Mouse (Mus musculus) megakaryocyte, embryonic 14.5 days (primary cell): Measurements from ENCODE around the gene Dync2h1. TPM values are rescaled to one million over a fixed set of nuclear protein-coding genes. Genes with fewer than 3 reads are reported as not detected.

ENCODE experiments used
- H3K27me3 ChIP-seq: replicated peaks from 2 replicates; pipeline ENCODE3; 2012; ENCODE audit warnings: inconsistent platforms
- H3K36me3 ChIP-seq: replicated peaks from 2 replicates; pipeline ENCODE3; 2012; ENCODE audit warnings: low read length, inconsistent platforms, mixed read lengths
- H3K4me1 ChIP-seq: 2 replicates; pipeline ENCODE4 v1.6.1; 2012; ENCODE audit warnings: inconsistent platforms
- H3K4me3 ChIP-seq: replicated peaks from 2 replicates; pipeline ENCODE3; 2012; ENCODE audit warnings: moderate library complexity, mild to moderate bottlenecking, inconsistent platforms
- H3K9me3 ChIP-seq: 2 replicates; pipeline ENCODE4 v1.6.1; 2012; ENCODE audit warnings: inconsistent platforms
- FLI1 ChIP-seq: IDR thresholded peaks from 2 replicates; pipeline ENCODE4 v1.6.1; 2012; ENCODE audit warnings: low read length, inconsistent platforms, mixed read lengths
- GATA1 ChIP-seq: IDR thresholded peaks from 3 replicates; pipeline ENCODE4 v1.6.1; 2012; ENCODE audit warnings: mixed read lengths, low read length, inconsistent platforms, borderline replicate concordance
- polyA plus RNA-seq: library from polyadenylated mRNA; stranded (reverse); fragments of >175 nt; gene quantifications from 2 replicates; pipeline ENCODE4 v1.2.3, GENCODE M21; 2012; ENCODE audit warnings: low replicate concordance; ENCODE audit not compliant: insufficient read depth

Dync2h1 gene
- polyA plus RNA-seq, 1 experiment, result 0.07 TPM

- no peaks in the 10 kb centered on the region for H3K9me3 ChIP-seq
- H3K4me3 ChIP-seq, result no peak overlapping the region
- peaks cover 45% of the 10 kb centered on the region for H3K36me3 ChIP-seq
- H3K27me3 ChIP-seq, result no peaks in the 10 kb centered on the region
- TF ChIP-seq FLI1 (no peak), GATA1 (no peak)
- H3K4me1 ChIP-seq, result peaks cover under 1% of the 10 kb centered on the region; the same call in 1 of the 2 replicates
Measured at GRCm38 (mm10) chr9:7159718-7160117, 24.5 kb downstream of the Dync2h1 start.

- H3K4me3 ChIP-seq, result no peak overlapping the region
- no peaks in the 10 kb centered on the region for H3K9me3 ChIP-seq
- H3K36me3 ChIP-seq, result peaks cover 43% of the 10 kb centered on the region
- no peaks in the 10 kb centered on the region for H3K27me3 ChIP-seq
- peaks cover 6% of the 10 kb centered on the region for H3K4me1 ChIP-seq
- TF ChIP-seq GATA1 (no peak), FLI1 (no peak)
Measured at GRCm38 (mm10) chr9:7158605-7159004, 25.6 kb downstream of the Dync2h1 start.

- Histone ChIP-seq H3K27me3 (no peaks in the 10 kb centered on the region), H3K9me3 (no peaks in the 10 kb centered on the region), H3K4me1 (peaks cover 6% of the 10 kb centered on the region), H3K36me3 (peaks cover 31% of the 10 kb centered on the region), H3K4me3 (no peak overlapping the region)
- no peak for TF ChIP-seq FLI1
- no peak for TF ChIP-seq GATA1
Measured at GRCm38 (mm10) chr9:7154391-7154790, 29.9 kb downstream of the Dync2h1 start.

- TF ChIP-seq FLI1 (no peak), GATA1 (no peak)
- peaks cover 6% of the 10 kb centered on the region for H3K36me3 ChIP-seq
- H3K9me3 ChIP-seq, result no peaks in the 10 kb centered on the region
- H3K27me3 ChIP-seq, result no peaks in the 10 kb centered on the region
- H3K4me3 ChIP-seq, result no peak overlapping the region
- no peaks in the 10 kb centered on the region for H3K4me1 ChIP-seq
Measured at GRCm38 (mm10) chr9:7122863-7123262, 61.4 kb downstream of the Dync2h1 start.

GRCm38 (mm10) chr9:7110166-7110565 lies 74.1 kb downstream of the Dync2h1 start:
- H3K4me1 ChIP-seq, result no peaks in the 10 kb centered on the region
- TF ChIP-seq GATA1, result no peak
- TF ChIP-seq FLI1, result no peak

GRCm38 (mm10) chr9:7101361-7101760 lies 82.9 kb downstream of the Dync2h1 start:
- Histone ChIP-seq H3K4me1 (no peaks in the 10 kb centered on the region), H3K27me3 (no peaks in the 10 kb centered on the region), H3K36me3 (peaks cover 5% of the 10 kb centered on the region), H3K4me3 (no peak overlapping the region), H3K9me3 (no peaks in the 10 kb centered on the region)
- TF ChIP-seq FLI1, result no peak
- no peak for TF ChIP-seq GATA1

More at GRCm38 (mm10) chr9:7110166-7110565, 74.1 kb downstream of the Dync2h1 start:
- Histone ChIP-seq H3K36me3 (peaks cover 14% of the 10 kb centered on the region), H3K4me3 (no peak overlapping the region), H3K27me3 (no peaks in the 10 kb centered on the region), H3K9me3 (no peaks in the 10 kb centered on the region)

GRCm38 (mm10) chr9:7074625-7075024 lies 109.6 kb downstream of the Dync2h1 start:
- no peak for TF ChIP-seq GATA1
- no peak for TF ChIP-seq FLI1
- no peaks in the 10 kb centered on the region for H3K27me3 ChIP-seq
- no peaks in the 10 kb centered on the region for H3K4me1 ChIP-seq
- no peak overlapping the region for H3K4me3 ChIP-seq
- H3K36me3 ChIP-seq, result peaks cover 27% of the 10 kb centered on the region
- H3K9me3 ChIP-seq, result peaks cover 3% of the 10 kb centered on the region; the same call in 1 of the 2 replicates

- H3K4me1 ChIP-seq, result no peaks in the 10 kb centered on the region
- TF ChIP-seq FLI1 (no peak), GATA1 (no peak)
- no peak overlapping the region for H3K4me3 ChIP-seq
Measured at GRCm38 (mm10) chr9:7070846-7071245, 113.4 kb downstream of the Dync2h1 start.

GRCm38 (mm10) chr9:7050588-7050987 lies 133.7 kb downstream of the Dync2h1 start:
- no peaks in the 10 kb centered on the region for H3K4me1 ChIP-seq
- H3K27me3 ChIP-seq, result no peaks in the 10 kb centered on the region
- peaks cover 6% of the 10 kb centered on the region; the same call in 1 of the 2 replicates for H3K9me3 ChIP-seq
- no peak overlapping the region for H3K4me3 ChIP-seq
- H3K36me3 ChIP-seq, result peaks cover 19% of the 10 kb centered on the region
- TF ChIP-seq GATA1 (no peak), FLI1 (no peak)

More at GRCm38 (mm10) chr9:7070846-7071245, 113.4 kb downstream of the Dync2h1 start:
- Histone ChIP-seq H3K36me3 (peaks cover 13% of the 10 kb centered on the region), H3K9me3 (no peaks in the 10 kb centered on the region), H3K27me3 (no peaks in the 10 kb centered on the region)

- no peak for TF ChIP-seq FLI1
- no peak for TF ChIP-seq GATA1
Measured at GRCm38 (mm10) chr9:7042635-7043273, 141.5 kb downstream of the Dync2h1 start.

More at GRCm38 (mm10) chr9:7042635-7043273, 141.5 kb downstream of the Dync2h1 start:
- Histone ChIP-seq H3K27me3 (no peaks in the 10 kb centered on the region), H3K36me3 (peaks cover 25% of the 10 kb centered on the region), H3K9me3 (0 out of 2 replicates have a peak, but pooled peaks cover 2% of the 10 kb centered on the region), H3K4me3 (no peak overlapping the region), H3K4me1 (no peaks in the 10 kb centered on the region)
